Mouse (Mus musculus): ENCODE measurements around the gene Hsd3b1.
"Not testable (repeated sequence)": the region's sequence is repeated elsewhere in the genome, so short reads cannot be mapped to it uniquely, and the experiment has no call there.

The Hsd3b1 gene

GRCm38 (mm10) chr3:98859576-98859975 lies at the start of gene Hsd3b1:
Gene Hsd3b1 (minus strand): TSS chr3:98859794.
- no peak for DNase-seq (ENCODE audit: low read depth, low spot score)

GRCm38 (mm10) chr3:98897606-98898005 lies 38.0 kb upstream of the Hsd3b1 start:
- DNase-seq (ENCODE audit: low read depth, low spot score), result no peak

- DNase-seq (ENCODE audit: low read depth, low spot score), result peak; percentile 8
Measured at GRCm38 (mm10) chr3:98895071-98895601, 35.5 kb upstream of the Hsd3b1 start.

GRCm38 (mm10) chr3:98893057-98893772 lies 33.6 kb upstream of the Hsd3b1 start, which contains the start of gene Hao2:
Gene Hao2 (minus strand): TSS chr3:98893239.
- no peak for DNase-seq (ENCODE audit: low read depth, low spot score)

- no peak for DNase-seq (ENCODE audit: low read depth, low spot score)
Measured at GRCm38 (mm10) chr3:98890430-98890829, 30.8 kb upstream of the Hsd3b1 start.

- DNase-seq (ENCODE audit: low read depth, low spot score), result no peak
Measured at GRCm38 (mm10) chr3:98888206-98888605, 28.6 kb upstream of the Hsd3b1 start.

GRCm38 (mm10) chr3:98880831-98881230 lies 21.2 kb upstream of the Hsd3b1 start:
- DNase-seq (ENCODE audit: low read depth, low spot score), result no peak

- DNase-seq (ENCODE audit: low read depth, low spot score), result no peak
Measured at GRCm38 (mm10) chr3:98880216-98880615, 20.6 kb upstream of the Hsd3b1 start.

- DNase-seq (ENCODE audit: low read depth, low spot score), result no peak
Measured at GRCm38 (mm10) chr3:98868219-98868618, 8.6 kb upstream of the Hsd3b1 start.

- no peak for DNase-seq (ENCODE audit: low read depth, low spot score)
Measured at GRCm38 (mm10) chr3:98862800-98863199, 3.2 kb upstream of the Hsd3b1 start.

GRCm38 (mm10) chr3:98858051-98858450 lies 1.5 kb downstream of the Hsd3b1 start:
- no peak for DNase-seq (ENCODE audit: low read depth, low spot score)

- peak; percentile 62 for DNase-seq (ENCODE audit: low read depth, low spot score)
Measured at GRCm38 (mm10) chr3:98856892-98857291, 2.7 kb downstream of the Hsd3b1 start.

GRCm38 (mm10) chr3:98855160-98855559 lies 4.4 kb downstream of the Hsd3b1 start:
- DNase-seq (ENCODE audit: low read depth, low spot score), result peak; percentile 76

GRCm38 (mm10) chr3:98853685-98854084 lies 5.9 kb downstream of the Hsd3b1 start:
- DNase-seq (ENCODE audit: low read depth, low spot score), result no peak

- DNase-seq (ENCODE audit: low read depth, low spot score), result no peak
Measured at GRCm38 (mm10) chr3:98853051-98853450, 6.5 kb downstream of the Hsd3b1 start.

- no peak for DNase-seq (ENCODE audit: low read depth, low spot score)
Measured at GRCm38 (mm10) chr3:98852631-98853030, 7.0 kb downstream of the Hsd3b1 start.

GRCm38 (mm10) chr3:98851853-98852252 lies 7.7 kb downstream of the Hsd3b1 start:
- DNase-seq (ENCODE audit: low read depth, low spot score), result no peak

- no peak for DNase-seq (ENCODE audit: low read depth, low spot score)
Measured at GRCm38 (mm10) chr3:98850262-98850661, 9.3 kb downstream of the Hsd3b1 start.

GRCm38 (mm10) chr3:98848898-98849297 lies 10.7 kb downstream of the Hsd3b1 start:
- no peak for DNase-seq (ENCODE audit: low read depth, low spot score)

- DNase-seq (ENCODE audit: low read depth, low spot score), result no peak
Measured at GRCm38 (mm10) chr3:98814101-98814670, 45.4 kb downstream of the Hsd3b1 start, which contains the start of gene Hsd3b6. Gene Hsd3b6 (minus strand): TSS chr3:98814443.

- peak; percentile 25 for DNase-seq (ENCODE audit: low read depth, low spot score)
Measured at GRCm38 (mm10) chr3:98812653-98813052, 46.9 kb downstream of the Hsd3b1 start.

GRCm38 (mm10) chr3:98805032-98805431 lies 54.6 kb downstream of the Hsd3b1 start:
- DNase-seq (ENCODE audit: low read depth, low spot score), result not testable (repeated sequence)

Measured in c-Kit-negative CD71-positive TER-119-positive erythroid progenitor cells, embryonic 14.5 days (primary cell).